In the genomic region with DNA sequence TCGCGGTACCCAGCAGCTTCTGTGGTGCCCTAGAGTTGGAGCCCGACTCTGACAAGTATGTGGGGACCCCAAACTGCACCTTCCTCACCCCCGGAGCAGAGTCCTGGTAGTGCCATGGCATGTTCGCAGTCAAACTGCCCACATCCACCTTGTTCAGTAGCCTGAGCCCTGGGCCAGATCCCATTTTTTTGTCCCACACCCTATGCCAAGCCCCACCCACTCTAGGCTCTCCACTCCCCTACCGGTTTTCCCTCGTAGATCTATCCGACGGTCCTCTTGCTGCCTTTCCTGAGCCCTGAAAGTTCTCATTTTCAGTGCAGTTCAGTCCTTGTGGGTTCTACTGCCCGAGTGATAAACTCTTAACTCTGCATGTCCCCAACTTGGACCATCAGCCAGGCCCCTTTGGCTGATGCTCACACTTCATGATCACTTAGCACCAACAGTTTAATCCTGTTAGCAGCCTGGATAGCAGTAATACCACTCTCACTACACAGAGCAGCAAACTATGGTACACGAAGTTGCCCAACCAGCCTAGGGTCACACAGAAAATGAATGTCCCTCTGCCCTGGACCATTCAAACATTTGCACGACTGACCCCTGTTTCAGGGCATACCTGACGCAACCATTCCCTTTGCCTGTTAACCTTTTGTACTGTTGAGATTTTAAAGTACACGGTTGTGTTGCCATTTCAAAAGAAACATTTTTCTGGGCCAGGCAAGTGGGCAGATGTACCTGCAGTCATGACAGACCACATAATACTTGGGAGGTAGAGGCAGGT, we compare ENCODE assay signal across 25 mouse cellular contexts. TPM values are rescaled to one million over a fixed set of nuclear protein-coding genes. Genes with fewer than 3 reads are reported as not detected.
DNase-seq lines count a peak whose midpoint lies in the region; ATAC-seq and TF ChIP-seq lines count a peak whose summit lies in the region.
"Had no signal": no experiment of that assay in that cellular context is flagged by ENCODE, and none has a peak within 500 bp of the region (broad histone marks: within the 10 kb centered on the region; RNA-seq: fewer than 3 reads in every experiment).

No protein-coding gene starts in this region.

- no peak overlapping the region for H3K4me3 ChIP-seq in kidney, embryonic 15.5 days (replicated peaks)
- no peak overlapping the region for H3K4me3 ChIP-seq in liver, embryonic 11.5 days (ENCODE audit: low read depth, low read length)
- H3K4me3 ChIP-seq in liver, postnatal 0 days (ENCODE audit: low read depth, low read length) = peak overlapping the region; percentile 19; the same call in 1 of the 2 replicates
- H3K4me3 ChIP-seq: forebrain, embryonic 13.5 days; heart, adult 2 months; heart, embryonic 15.5 days; left cerebral cortex, adult 2 months; midbrain, embryonic 15.5 days; myocyte; neural tube, embryonic 13.5 days had no signal

- peaks cover 12% of the 10 kb centered on the region; the same call in 1 of the 2 replicates for H3K4me1 ChIP-seq in kidney, embryonic 15.5 days
- H3K4me1 ChIP-seq in liver, embryonic 11.5 days (replicated peaks; ENCODE audit: control insufficient read depth, insufficient read depth, low read length) = no peaks in the 10 kb centered on the region; the same call in 1 of the 2 replicates
- no peaks in the 10 kb centered on the region for H3K4me1 ChIP-seq in liver, postnatal 0 days (ENCODE audit: insufficient read depth)
- H3K4me1 ChIP-seq: forebrain, embryonic 13.5 days; heart, embryonic 15.5 days; midbrain, embryonic 15.5 days; neural tube, embryonic 13.5 days had no signal

- H3K9me3 ChIP-seq in kidney, embryonic 15.5 days (replicated peaks) = no peaks in the 10 kb centered on the region
- H3K9me3 ChIP-seq in liver, embryonic 11.5 days (ENCODE audit: control insufficient read depth, low read length) = no peaks in the 10 kb centered on the region
- H3K9me3 ChIP-seq in liver, postnatal 0 days (ENCODE audit: low read length) = no peaks in the 10 kb centered on the region
- H3K9me3 ChIP-seq: forebrain, embryonic 13.5 days; heart, embryonic 15.5 days; midbrain, embryonic 15.5 days; neural tube, embryonic 13.5 days had no signal

- H3K27me3 ChIP-seq in kidney, embryonic 15.5 days = no peaks in the 10 kb centered on the region
- H3K27me3 ChIP-seq in liver, embryonic 11.5 days (replicated peaks; ENCODE audit: control insufficient read depth, insufficient read depth, low read length) = no peaks in the 10 kb centered on the region
- no peaks in the 10 kb centered on the region for H3K27me3 ChIP-seq in liver, postnatal 0 days (ENCODE audit: insufficient read depth, low read length)
- H3K27me3 ChIP-seq: forebrain, embryonic 13.5 days; heart, embryonic 15.5 days; midbrain, embryonic 15.5 days; neural tube, embryonic 13.5 days had no signal

- no peak for ATAC-seq in kidney, embryonic 15.5 days (replicated peaks; ENCODE audit: low FRiP score)
- no peak for ATAC-seq in liver, embryonic 11.5 days (replicated peaks; ENCODE audit: low FRiP score)
- peak; percentile 80 for ATAC-seq in liver, postnatal 0 days
- ATAC-seq in monocyte, adult 5-6 weeks (replicated peaks; ENCODE audit: insufficient number of reproducible peaks, low FRiP score, low TSS enrichment, poor library complexity, severe bottlenecking) = no peak
- ATAC-seq: forebrain, embryonic 13.5 days; midbrain, embryonic 15.5 days had no signal

- no peak overlapping the region for H3K9ac ChIP-seq in kidney, embryonic 15.5 days
- no peak overlapping the region for H3K9ac ChIP-seq in liver, embryonic 11.5 days (ENCODE audit: low read depth, low read length)
- peak overlapping the region; percentile 54 for H3K9ac ChIP-seq in liver, postnatal 0 days (replicated peaks)
- H3K9ac ChIP-seq: forebrain, embryonic 13.5 days; heart, embryonic 15.5 days; hindbrain, embryonic 14.5 days; midbrain, embryonic 15.5 days; neural tube, embryonic 13.5 days had no signal

- no peak overlapping the region for H3K4me2 ChIP-seq in kidney, embryonic 15.5 days
- no peak overlapping the region for H3K4me2 ChIP-seq in liver, embryonic 11.5 days
- peak overlapping the region; percentile 62 for H3K4me2 ChIP-seq in liver, postnatal 0 days (ENCODE audit: low read depth, low read length)
- H3K4me2 ChIP-seq: forebrain, embryonic 13.5 days; heart, embryonic 15.5 days; hindbrain, embryonic 14.5 days; midbrain, embryonic 15.5 days; neural tube, embryonic 13.5 days had no signal

- TF ChIP-seq CTCF in liver, postnatal 0 days (IDR thresholded peaks at IDR 0.05; ENCODE audit: low read depth) = no peak

- 83% methylated on average over 14 of the region's 14 CpGs for WGBS in kidney, embryonic 15.5 days
- 74% methylated on average over 14 of the region's 14 CpGs for whole genome bisulfite sequencing in liver, embryonic 11.5 days
- 72% methylated on average over 14 of the region's 14 CpGs for WGBS in liver, postnatal 0 days (ENCODE audit: insufficient replicate concordance)

- H3K27ac ChIP-seq in kidney, embryonic 15.5 days = 0 out of 2 replicates have a peak overlapping the region, but pooled peaks have one; percentile 27
- H3K27ac ChIP-seq in liver, embryonic 11.5 days (ENCODE audit: low read depth, low read length) = peak overlapping the region; percentile 7; the same call in 1 of the 2 replicates
- peak overlapping the region; percentile 95 for H3K27ac ChIP-seq in liver, postnatal 0 days (ENCODE audit: low read depth)
- H3K27ac ChIP-seq: forebrain, embryonic 13.5 days; heart, adult 2 months; heart, embryonic 15.5 days; hindbrain, embryonic 14.5 days; left cerebral cortex, adult 2 months; midbrain, embryonic 15.5 days; neural tube, embryonic 13.5 days had no signal

- TF ChIP-seq EP300 in liver, postnatal 0 days (IDR thresholded peaks at IDR 0.05; ENCODE audit: low read depth) = peak; percentile 85

- peaks cover 41% of the 10 kb centered on the region for H3K36me3 ChIP-seq in kidney, embryonic 15.5 days
- H3K36me3 ChIP-seq in liver, embryonic 11.5 days (ENCODE audit: control insufficient read depth, insufficient read depth, low read length) = peaks cover 12% of the 10 kb centered on the region
- H3K36me3 ChIP-seq in liver, postnatal 0 days (replicated peaks; ENCODE audit: insufficient read depth, low read length) = peaks cover 22% of the 10 kb centered on the region

- peak; percentile 18 for DNase-seq in adrenal gland, postnatal 14 days
- DNase-seq in adrenal gland, postnatal 4 days (ENCODE audit: low spot score in 2 of 2) = no peak
- DNase-seq in kidney, postnatal 14 days = no peak
- no peak for DNase-seq in liver, embryonic 11.5 days (ENCODE audit: low spot score)
- peak; percentile 61 for DNase-seq in liver, postnatal 0 days
- DNase-seq: adrenal gland, postnatal 36 days; cerebellum, adult 11 months; cerebellum, adult 9-11 months; gastrocnemius, postnatal 36 days; heart, adult 2 months; heart, postnatal 36 days; lung, postnatal 4 days; right cerebral cortex, postnatal 4 days; thymus, postnatal 36 days had no signal

RNA-seq across cellular contexts. Expression of gene Fpgs, which starts 2.8 kb away (rescaled TPM):
- total RNA-seq in adrenal gland, postnatal 14 days (2021) = 16.2 and 35.8 TPM in 2 replicates
- total RNA-seq in adrenal gland, postnatal 4 days (2021) = 10 to 100 TPM; 33.2 to 36.2 TPM
- polyA plus RNA-seq in kidney, embryonic 15.5 days (2015; fragmentation: Nextera tagmentation; extraction: Ambion mirVana) = 33.7 and 40.3 TPM in 2 replicates
- 46.2 and 47.1 TPM in 2 replicates for polyA plus RNA-seq in liver, embryonic 11.5 days (2014; fragmentation: Nextera tagmentation; extraction: Ambion mirVana)
- 85.3 and 95.9 TPM in 2 replicates for polyA plus RNA-seq in liver, postnatal 0 days (2015; fragmentation: Nextera tagmentation; extraction: Ambion mirVana)
- total RNA-seq in monocyte, adult 5-6 weeks (2017) = 6.4 to 12.8 TPM (median 8.0 TPM) in 3 replicates

RNA-seq across cellular contexts. Expression of gene Cdk9, which starts 11.7 kb away (rescaled TPM):
- 67.4 and 79.7 TPM in 2 replicates for total RNA-seq in adrenal gland, postnatal 14 days (2021)
- total RNA-seq in adrenal gland, postnatal 4 days (2021) = 100 to 1,000 TPM; 102 to 105 TPM
- polyA plus RNA-seq in kidney, embryonic 15.5 days (2015; fragmentation: Nextera tagmentation; extraction: Ambion mirVana) = 108 and 118 TPM in 2 replicates
- polyA plus RNA-seq in liver, embryonic 11.5 days (2014; fragmentation: Nextera tagmentation; extraction: Ambion mirVana) = 83.4 and 84.5 TPM in 2 replicates
- 49.5 and 53.7 TPM in 2 replicates for polyA plus RNA-seq in liver, postnatal 0 days (2015; fragmentation: Nextera tagmentation; extraction: Ambion mirVana)
- 83.0 to 107 TPM (median 86.5 TPM) in 3 replicates for total RNA-seq in monocyte, adult 5-6 weeks (2017)

RNA-seq across cellular contexts. Expression of gene Sh2d3c, which starts 19.7 kb away (rescaled TPM):
- 29.8 and 39.3 TPM in 2 replicates for total RNA-seq in adrenal gland, postnatal 14 days (2021)
- 10 to 100 TPM; 32.3 to 32.9 TPM for total RNA-seq in adrenal gland, postnatal 4 days (2021)
- polyA plus RNA-seq in kidney, embryonic 15.5 days (2015; fragmentation: Nextera tagmentation; extraction: Ambion mirVana) = 32.5 and 37.2 TPM in 2 replicates
- polyA plus RNA-seq in liver, embryonic 11.5 days (2014; fragmentation: Nextera tagmentation; extraction: Ambion mirVana) = 13.4 and 14.2 TPM in 2 replicates
- 7.6 and 8.3 TPM in 2 replicates for polyA plus RNA-seq in liver, postnatal 0 days (2015; fragmentation: Nextera tagmentation; extraction: Ambion mirVana)
- 37.3 to 83.5 TPM (median 42.5 TPM) in 3 replicates for total RNA-seq in monocyte, adult 5-6 weeks (2017)

RNA-seq across cellular contexts. Expression of gene 6330409D20Rik, which starts 39.7 kb away (rescaled TPM):
- total RNA-seq in adrenal gland, postnatal 14 days (2021) = not detected in 2 replicates
- under 1 TPM in 1 of 2 experiments, not detected in 1; 0.28 TPM for total RNA-seq in adrenal gland, postnatal 4 days (2021)
- polyA plus RNA-seq in kidney, embryonic 15.5 days (2015; fragmentation: Nextera tagmentation; extraction: Ambion mirVana) = 0.18 TPM in 1 of 2 replicates, not detected in the other
- 0.22 TPM in 1 of 2 replicates, not detected in the other for polyA plus RNA-seq in liver, embryonic 11.5 days (2014; fragmentation: Nextera tagmentation; extraction: Ambion mirVana)
- not detected in 2 replicates for polyA plus RNA-seq in liver, postnatal 0 days (2015; fragmentation: Nextera tagmentation; extraction: Ambion mirVana)
- not detected in 3 replicates for total RNA-seq in monocyte, adult 5-6 weeks (2017)
- total RNA-seq: adrenal gland, postnatal 36 days; gastrocnemius, adult 18-20 months; gastrocnemius, postnatal 36 days; heart, adult 2 months; heart, postnatal 36 days had no signal
- polyA plus RNA-seq: heart, adult 2 months; large intestine, adult 2 months; myocyte had no signal

RNA-seq across cellular contexts. Expression of gene Eng, which starts 54.8 kb away (rescaled TPM):
- 105 and 106 TPM in 2 replicates for total RNA-seq in adrenal gland, postnatal 14 days (2021)
- total RNA-seq in adrenal gland, postnatal 4 days (2021) = 100 to 1,000 TPM in 1 of 2 experiments, 10 to 100 TPM in 1; 97.4 to 103 TPM
- 71.9 and 82.1 TPM in 2 replicates for polyA plus RNA-seq in kidney, embryonic 15.5 days (2015; fragmentation: Nextera tagmentation; extraction: Ambion mirVana)
- 39.2 and 40.1 TPM in 2 replicates for polyA plus RNA-seq in liver, embryonic 11.5 days (2014; fragmentation: Nextera tagmentation; extraction: Ambion mirVana)
- polyA plus RNA-seq in liver, postnatal 0 days (2015; fragmentation: Nextera tagmentation; extraction: Ambion mirVana) = 29.9 and 30.2 TPM in 2 replicates
- total RNA-seq in monocyte, adult 5-6 weeks (2017) = 0.19 to 1.1 TPM (median 0.48 TPM) in 3 replicates

Comparison
In these comparisons a context has a peak if more than half of its experiments do, and no peak if none do; other contexts are left out.
1. DNase-seq: peak in adrenal gland, postnatal 14 days (single experiment) and liver, postnatal 0 days (single experiment); none in adrenal gland, postnatal 4 days (0 of 2), kidney, postnatal 14 days (single experiment) and liver, embryonic 11.5 days (single experiment).
2. H3K27ac ChIP-seq: peak in every context shown above with its lines; median percentile 95 in liver, postnatal 0 days; 27 in kidney, embryonic 15.5 days; 7 in liver, embryonic 11.5 days.